Mouse (Mus musculus) forebrain, embryonic 16.5 days (tissue): ENCODE measurements around the gene Lancl1. TPM values are rescaled to one million over a fixed set of nuclear protein-coding genes. Genes with fewer than 3 reads are reported as not detected.

Experiments
- ATAC-seq: fragments of 200-750 bp; cut with Nextera tagmentation; 2 replicates; pipeline ENCODE4 v1.8.0; 2017; ENCODE audit warnings: mild to moderate bottlenecking, moderate library complexity
- H3K27ac ChIP-seq: fragments of 300-500 bp; sonication (generic); 2 replicates; pipeline ENCODE4 v1.5.1; 2014; ENCODE audit warnings: low read length, control low read depth
- H3K27me3 ChIP-seq: fragments of 300-500 bp; sonication (generic); replicated peaks from 2 replicates; pipeline ENCODE4 v1.6.1; 2014; ENCODE audit warnings: low read length; ENCODE audit not compliant: control insufficient read depth, insufficient read depth
- H3K36me3 ChIP-seq: fragments of 300-500 bp; sonication (generic); 2 replicates; pipeline ENCODE4 v1.6.1; 2014; ENCODE audit not compliant: control insufficient read depth, insufficient read depth
- H3K4me1 ChIP-seq: fragments of 300-500 bp; sonication (generic); replicated peaks from 2 replicates; pipeline ENCODE4 v1.6.1; 2014; ENCODE audit warnings: low read length; ENCODE audit not compliant: control insufficient read depth, insufficient read depth
- H3K4me2 ChIP-seq: fragments of 300-500 bp; sonication (generic); 2 replicates; pipeline ENCODE4 v1.6.1; 2014; ENCODE audit warnings: mild to moderate bottlenecking, low read length, control low read depth
- H3K4me3 ChIP-seq: fragments of 300-500 bp; sonication (generic); replicated peaks from 2 replicates; pipeline ENCODE4 v1.5.1; 2014; ENCODE audit warnings: mild to moderate bottlenecking, low read length, control low read depth
- H3K9ac ChIP-seq: fragments of 300-500 bp; sonication (generic); replicated peaks from 2 replicates; pipeline ENCODE4 v1.6.1; 2014; ENCODE audit warnings: low read depth, low read length, control low read depth
- H3K9me3 ChIP-seq: fragments of 300-500 bp; sonication (generic); 2 replicates; pipeline ENCODE4 v1.6.1; 2016; ENCODE audit warnings: low read length; ENCODE audit not compliant: control insufficient read depth
- WGBS: fragments of 180-500 bp; shearing (Covaris S2); extraction: QIAGEN DNeasy Blood & Tissue Kit; methylation state at CpG from one replicate; pipeline ENCODE4 v1.1.7; 2014; 5-methylcytosine and 5-hydroxymethylcytosine counted together
- polyA plus RNA-seq: library from polyadenylated mRNA; unstranded; fragments of >200 nt; fragmentation: Nextera tagmentation; extraction: Ambion mirVana; gene quantifications from 2 replicates; pipeline ENCODE4 v1.2.1, GENCODE M21; 2015

Gene Lancl1
- polyA plus RNA-seq = 198 and 201 TPM in 2 replicates

- peak within 1 kb of the TSS; percentile 62 for H3K27ac ChIP-seq
- peak within 1 kb of the TSS; percentile 82 for H3K9ac ChIP-seq
- WGBS = under 1% methylated on average over 37 of the region's 47 CpGs
- H3K4me3 ChIP-seq = peak within 1 kb of the TSS; percentile 68
- no peaks in the 10 kb centered on the region for H3K9me3 ChIP-seq
- peak; percentile 100 for ATAC-seq
- peaks cover 12% of the 10 kb centered on the region for H3K36me3 ChIP-seq
- H3K4me1 ChIP-seq = peaks cover 11% of the 10 kb centered on the region
- no peaks in the 10 kb centered on the region for H3K27me3 ChIP-seq
- peak within 1 kb of the TSS; percentile 56 for H3K4me2 ChIP-seq
Measured at GRCm38 (mm10) chr1:67038246-67038987, at the start of gene Lancl1. Gene Lancl1 (minus strand): TSS chr1:67038872.

GRCm38 (mm10) chr1:67079146-67079545 lies 40.5 kb upstream of the Lancl1 start:
- Histone ChIP-seq H3K4me3 (no peak overlapping the region), H3K27ac (no peak overlapping the region), H3K4me1 (no peaks in the 10 kb centered on the region), H3K27me3 (no peaks in the 10 kb centered on the region), H3K9me3 (no peaks in the 10 kb centered on the region), H3K4me2 (no peak overlapping the region), H3K9ac (no peak overlapping the region), H3K36me3 (no peaks in the 10 kb centered on the region)
- no peak for ATAC-seq
- 72% methylated on average over 7 of the region's 7 CpGs for WGBS

- Histone ChIP-seq H3K4me2 (no peak overlapping the region), H3K4me1 (no peaks in the 10 kb centered on the region), H3K9me3 (no peaks in the 10 kb centered on the region), H3K27me3 (no peaks in the 10 kb centered on the region), H3K9ac (no peak overlapping the region), H3K36me3 (no peaks in the 10 kb centered on the region), H3K27ac (no peak overlapping the region), H3K4me3 (no peak overlapping the region)
- WGBS = 76% methylated on average over 2 of the region's 2 CpGs
- no peak for ATAC-seq
Measured at GRCm38 (mm10) chr1:67078666-67079065, 40.0 kb upstream of the Lancl1 start.

- no peak overlapping the region for H3K27ac ChIP-seq
- no peaks in the 10 kb centered on the region for H3K9me3 ChIP-seq
- ATAC-seq = no peak
- no peak overlapping the region for H3K4me2 ChIP-seq
- H3K27me3 ChIP-seq = no peaks in the 10 kb centered on the region
- no peaks in the 10 kb centered on the region for H3K36me3 ChIP-seq
- H3K9ac ChIP-seq = no peak overlapping the region
- H3K4me3 ChIP-seq = no peak overlapping the region
- no peaks in the 10 kb centered on the region for H3K4me1 ChIP-seq
- WGBS = 82% methylated on average over 2 of the region's 2 CpGs
Measured at GRCm38 (mm10) chr1:67077739-67078138, 39.1 kb upstream of the Lancl1 start.

GRCm38 (mm10) chr1:67067561-67067960 lies 28.9 kb upstream of the Lancl1 start:
- ATAC-seq = no peak

GRCm38 (mm10) chr1:67065347-67066270 lies 26.9 kb upstream of the Lancl1 start:
- Histone ChIP-seq H3K9ac (no peak overlapping the region), H3K27me3 (no peaks in the 10 kb centered on the region), H3K4me2 (no peak overlapping the region), H3K4me1 (no peaks in the 10 kb centered on the region), H3K4me3 (no peak overlapping the region), H3K9me3 (no peaks in the 10 kb centered on the region), H3K27ac (no peak overlapping the region), H3K36me3 (no peaks in the 10 kb centered on the region)
- no peak for ATAC-seq
- 85% methylated on average over 9 of the region's 9 CpGs for WGBS

More at GRCm38 (mm10) chr1:67067561-67067960, 28.9 kb upstream of the Lancl1 start:
- Histone ChIP-seq H3K9me3 (no peaks in the 10 kb centered on the region), H3K4me3 (no peak overlapping the region), H3K4me1 (no peaks in the 10 kb centered on the region), H3K4me2 (no peak overlapping the region), H3K27me3 (no peaks in the 10 kb centered on the region), H3K36me3 (no peaks in the 10 kb centered on the region), H3K9ac (no peak overlapping the region), H3K27ac (no peak overlapping the region)
- WGBS = 69% methylated on average over 1 of the region's 1 CpGs

- H3K4me1 ChIP-seq = no peaks in the 10 kb centered on the region
- no peak overlapping the region for H3K27ac ChIP-seq
- peak; percentile 97 for ATAC-seq
- no peaks in the 10 kb centered on the region for H3K9me3 ChIP-seq
- no peak overlapping the region for H3K9ac ChIP-seq
- no peak overlapping the region for H3K4me3 ChIP-seq
- 9% methylated on average over 7 of the region's 7 CpGs for WGBS
- no peaks in the 10 kb centered on the region for H3K36me3 ChIP-seq
- no peaks in the 10 kb centered on the region for H3K27me3 ChIP-seq
- H3K4me2 ChIP-seq = no peak overlapping the region
Measured at GRCm38 (mm10) chr1:67061456-67062085, 22.9 kb upstream of the Lancl1 start.

- no peak for ATAC-seq
- H3K9ac ChIP-seq = no peak overlapping the region
- no peak overlapping the region for H3K4me2 ChIP-seq
- no peaks in the 10 kb centered on the region for H3K36me3 ChIP-seq
- H3K27ac ChIP-seq = no peak overlapping the region
- no peaks in the 10 kb centered on the region for H3K27me3 ChIP-seq
- no peaks in the 10 kb centered on the region for H3K4me1 ChIP-seq
- no peak overlapping the region for H3K4me3 ChIP-seq
- 93% methylated on average over 7 of the region's 7 CpGs for WGBS
- H3K9me3 ChIP-seq = no peaks in the 10 kb centered on the region
Measured at GRCm38 (mm10) chr1:67055816-67056215, 17.1 kb upstream of the Lancl1 start.

- H3K9me3 ChIP-seq = no peaks in the 10 kb centered on the region
- ATAC-seq = no peak
- no peak overlapping the region for H3K9ac ChIP-seq
- no peak overlapping the region for H3K4me2 ChIP-seq
- WGBS = 23% methylated on average over 4 of the region's 4 CpGs
- H3K36me3 ChIP-seq = no peaks in the 10 kb centered on the region
- no peaks in the 10 kb centered on the region for H3K27me3 ChIP-seq
- no peak overlapping the region for H3K4me3 ChIP-seq
- H3K27ac ChIP-seq = no peak overlapping the region
- H3K4me1 ChIP-seq = no peaks in the 10 kb centered on the region
Measured at GRCm38 (mm10) chr1:67052721-67053120, 14.0 kb upstream of the Lancl1 start.
